Mouse (Mus musculus) ZHBTc4 (cell line): Measurements from ENCODE around the gene Foxg1.
A peak's percentile ranks its signal among the peaks of the same experiment; 100 is the strongest.

Experiments used
- DNase-seq: peaks from one replicate; pipeline ENCODE4 v3.0.0-alpha.2; 2011; ENCODE audit warnings: low read depth, low spot score

The Foxg1 gene

GRCm38 (mm10) chr12:49385631-49385990 is 3.2 kb downstream of the Foxg1 start:
- DNase-seq = no peak

- DNase-seq = no peak
Measured at GRCm38 (mm10) chr12:49386081-49386805, 3.8 kb downstream of the Foxg1 start.

GRCm38 (mm10) chr12:49387856-49388598 is 5.6 kb downstream of the Foxg1 start:
- DNase-seq = no peak

- DNase-seq = no peak
Measured at GRCm38 (mm10) chr12:49389666-49390065, 7.2 kb downstream of the Foxg1 start.

- no peak for DNase-seq
Measured at GRCm38 (mm10) chr12:49390257-49390656, 7.8 kb downstream of the Foxg1 start.

- no peak for DNase-seq
Measured at GRCm38 (mm10) chr12:49390926-49391304, 8.5 kb downstream of the Foxg1 start.

GRCm38 (mm10) chr12:49391305-49392040 is 9.0 kb downstream of the Foxg1 start:
- peak; percentile 84 for DNase-seq

- DNase-seq = no peak
Measured at GRCm38 (mm10) chr12:49392041-49392390, 9.6 kb downstream of the Foxg1 start.

GRCm38 (mm10) chr12:49392876-49393275 is 10.4 kb downstream of the Foxg1 start:
- no peak for DNase-seq

GRCm38 (mm10) chr12:49393639-49394038 is 11.2 kb downstream of the Foxg1 start:
- DNase-seq = no peak

- DNase-seq = no peak
Measured at GRCm38 (mm10) chr12:49394181-49394580, 11.7 kb downstream of the Foxg1 start.

GRCm38 (mm10) chr12:49394836-49395235 is 12.4 kb downstream of the Foxg1 start:
- no peak for DNase-seq

GRCm38 (mm10) chr12:49395969-49396368 is 13.5 kb downstream of the Foxg1 start:
- DNase-seq = no peak

- DNase-seq = no peak
Measured at GRCm38 (mm10) chr12:49396776-49397175, 14.3 kb downstream of the Foxg1 start.

- DNase-seq = no peak
Measured at GRCm38 (mm10) chr12:49397443-49398162, 15.1 kb downstream of the Foxg1 start.

- no peak for DNase-seq
Measured at GRCm38 (mm10) chr12:49398163-49398540, 15.7 kb downstream of the Foxg1 start.

GRCm38 (mm10) chr12:49398636-49399035 is 16.2 kb downstream of the Foxg1 start:
- DNase-seq = no peak

- DNase-seq = no peak
Measured at GRCm38 (mm10) chr12:49399611-49400010, 17.2 kb downstream of the Foxg1 start.

GRCm38 (mm10) chr12:49400036-49400852 is 17.8 kb downstream of the Foxg1 start:
- DNase-seq = no peak

GRCm38 (mm10) chr12:49400853-49401118 is 18.3 kb downstream of the Foxg1 start:
- no peak for DNase-seq

- peak; percentile 70 for DNase-seq
Measured at GRCm38 (mm10) chr12:49401119-49401795, 18.8 kb downstream of the Foxg1 start.
